Mouse (Mus musculus): ENCODE measurements around the gene Sowaha. TPM values are rescaled to one million over a fixed set of nuclear protein-coding genes. Genes with fewer than 3 reads are reported as not detected.
A peak's percentile ranks its signal among the peaks of the same experiment; 100 is the strongest.

Gene Sowaha
- polyA plus RNA-seq, 1 experiment, result 1.1 TPM

DNA sequence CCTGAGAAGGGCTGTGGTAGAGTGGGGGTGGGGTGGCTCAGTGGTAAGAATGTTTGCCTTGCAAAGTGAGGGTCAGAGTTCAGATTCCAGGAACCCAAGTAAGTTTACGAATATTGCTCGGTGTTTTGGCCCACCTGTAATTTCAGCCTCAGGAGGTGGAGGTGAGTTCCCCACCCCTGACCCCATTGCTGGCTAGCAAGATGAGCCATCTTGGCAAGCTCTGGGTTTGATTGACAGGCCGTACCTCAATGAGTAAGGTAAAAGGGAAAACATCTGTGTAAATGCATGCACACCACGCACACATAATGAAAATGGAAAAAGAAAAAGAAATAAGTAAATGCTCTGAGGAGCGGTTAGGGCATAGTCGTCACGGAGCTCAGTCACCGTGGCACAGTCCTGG is 24.3 kb upstream of the Sowaha start:
- DNase-seq (ENCODE audit: low read depth), result no peak
- TF ChIP-seq POLR2A (IDR thresholded peaks at IDR 0.05; ENCODE audit: borderline replicate concordance, extremely low read depth, insufficient read depth, insufficient read length, poor library complexity, severe bottlenecking) (no peak), CTCF (IDR thresholded peaks at IDR 0.05; ENCODE audit: borderline replicate concordance, extremely low read depth, insufficient read depth, insufficient read length) (no peak)

DNA sequence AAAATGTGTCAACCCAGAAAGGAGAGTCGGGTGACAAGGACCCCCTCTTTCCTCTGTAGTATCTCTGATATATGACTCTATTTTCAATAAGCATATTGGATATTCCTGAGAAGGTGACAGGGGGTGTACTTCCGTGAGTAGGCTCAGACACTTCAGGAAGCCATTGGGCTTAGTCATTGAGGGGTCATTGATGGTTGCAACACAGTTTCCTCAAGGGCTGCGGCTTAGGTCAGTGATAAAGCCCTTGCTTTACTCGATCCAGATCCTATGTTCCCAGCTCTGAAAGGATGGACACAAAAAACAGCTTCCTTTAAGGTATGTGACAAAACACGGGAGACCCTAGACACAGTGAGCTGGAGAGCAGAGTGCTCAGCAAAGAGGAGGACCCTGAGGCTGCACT is 23.7 kb upstream of the Sowaha start:
- DNase-seq (ENCODE audit: low read depth), result no peak
- no peak for TF ChIP-seq POLR2A (IDR thresholded peaks at IDR 0.05; ENCODE audit: borderline replicate concordance, extremely low read depth, insufficient read depth, insufficient read length, poor library complexity, severe bottlenecking)
- TF ChIP-seq CTCF (IDR thresholded peaks at IDR 0.05; ENCODE audit: borderline replicate concordance, extremely low read depth, insufficient read depth, insufficient read length), result no peak

DNA sequence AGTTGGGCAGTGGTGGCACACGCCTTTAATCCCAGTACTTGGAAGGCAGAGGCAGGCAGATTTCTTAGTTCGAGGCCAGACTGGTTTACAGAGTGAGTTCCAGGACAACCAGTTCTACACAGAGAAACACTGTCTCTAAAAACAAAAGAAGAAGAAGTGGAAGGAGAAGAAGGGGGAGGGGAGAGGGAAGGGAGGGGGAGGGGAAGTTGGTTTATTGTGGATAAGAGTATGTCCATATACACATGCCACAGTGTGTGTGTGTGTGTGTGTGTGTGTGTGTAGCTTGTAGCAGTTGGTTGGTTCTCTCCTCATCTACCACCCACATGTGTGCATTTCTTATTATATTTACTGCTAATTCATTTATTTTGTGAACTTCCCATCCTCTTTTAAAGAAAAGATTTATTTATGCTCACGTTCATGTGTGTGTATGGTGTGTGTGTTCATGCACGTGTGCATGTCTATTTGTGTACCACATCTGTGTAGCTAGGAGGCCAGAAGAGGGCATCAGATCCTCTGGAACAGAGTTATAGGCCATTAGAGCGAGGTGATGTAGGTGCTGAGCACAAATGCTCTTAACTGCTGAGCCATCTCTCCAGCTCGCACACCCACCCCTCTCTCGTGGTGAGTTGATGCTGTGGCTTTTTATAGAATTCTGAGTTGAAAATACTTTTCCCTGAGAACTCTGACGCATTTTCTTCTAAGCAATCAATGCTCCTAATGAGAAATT is 22.1 kb upstream of the Sowaha start:
- TF ChIP-seq POLR2A (IDR thresholded peaks at IDR 0.05; ENCODE audit: borderline replicate concordance, extremely low read depth, insufficient read depth, insufficient read length, poor library complexity, severe bottlenecking) (no peak), CTCF (IDR thresholded peaks at IDR 0.05; ENCODE audit: borderline replicate concordance, extremely low read depth, insufficient read depth, insufficient read length) (no peak)
- no peak for DNase-seq (ENCODE audit: low read depth)

DNA sequence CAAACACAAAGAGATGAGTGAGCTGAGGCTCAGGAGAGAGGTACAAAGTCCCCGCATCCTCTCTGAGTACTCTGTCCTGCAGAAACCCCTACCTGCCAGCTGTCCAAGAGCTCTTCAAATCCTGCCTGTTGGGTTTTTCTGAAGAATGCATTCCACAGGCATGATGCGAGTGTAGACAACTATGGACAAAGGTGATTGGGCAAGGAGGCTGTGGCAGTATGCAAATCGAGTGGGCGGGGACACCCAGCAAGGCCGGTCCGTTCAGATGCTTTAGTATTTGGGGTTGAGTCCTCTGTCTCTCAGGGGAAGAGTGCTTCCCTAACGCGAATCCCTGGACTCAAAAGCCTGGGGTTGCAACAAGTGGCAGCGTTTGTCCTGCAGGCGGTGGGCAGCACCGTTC is 20.5 kb upstream of the Sowaha start:
- no peak for TF ChIP-seq POLR2A (IDR thresholded peaks at IDR 0.05; ENCODE audit: borderline replicate concordance, extremely low read depth, insufficient read depth, insufficient read length, poor library complexity, severe bottlenecking)
- no peak for TF ChIP-seq CTCF (IDR thresholded peaks at IDR 0.05; ENCODE audit: borderline replicate concordance, extremely low read depth, insufficient read depth, insufficient read length)
- DNase-seq (ENCODE audit: low read depth), result peak; percentile 55

DNA sequence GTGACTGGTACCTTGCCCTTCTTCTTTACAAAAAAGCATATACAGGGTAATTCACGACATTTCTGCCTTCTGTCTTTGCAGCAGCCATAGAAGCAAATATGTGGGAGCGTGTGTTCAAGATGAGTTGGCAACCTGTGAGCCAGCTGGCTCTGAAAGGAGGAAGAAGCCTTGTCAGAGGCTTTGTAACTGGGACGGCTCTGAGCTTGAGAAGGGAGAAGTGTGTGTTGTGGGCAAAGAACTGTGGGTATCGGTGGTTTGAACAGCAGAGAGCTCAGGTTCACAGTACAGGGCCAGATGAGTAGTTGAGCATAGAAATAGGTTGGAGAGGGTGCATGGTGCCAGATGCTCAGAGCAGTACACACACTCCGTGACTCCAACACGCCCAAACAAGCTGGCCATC is 16.9 kb upstream of the Sowaha start:
- DNase-seq (ENCODE audit: low read depth), result peak; percentile 55
- no peak for TF ChIP-seq CTCF (IDR thresholded peaks at IDR 0.05; ENCODE audit: borderline replicate concordance, extremely low read depth, insufficient read depth, insufficient read length)
- TF ChIP-seq POLR2A (IDR thresholded peaks at IDR 0.05; ENCODE audit: borderline replicate concordance, extremely low read depth, insufficient read depth, insufficient read length, poor library complexity, severe bottlenecking), result no peak

DNA sequence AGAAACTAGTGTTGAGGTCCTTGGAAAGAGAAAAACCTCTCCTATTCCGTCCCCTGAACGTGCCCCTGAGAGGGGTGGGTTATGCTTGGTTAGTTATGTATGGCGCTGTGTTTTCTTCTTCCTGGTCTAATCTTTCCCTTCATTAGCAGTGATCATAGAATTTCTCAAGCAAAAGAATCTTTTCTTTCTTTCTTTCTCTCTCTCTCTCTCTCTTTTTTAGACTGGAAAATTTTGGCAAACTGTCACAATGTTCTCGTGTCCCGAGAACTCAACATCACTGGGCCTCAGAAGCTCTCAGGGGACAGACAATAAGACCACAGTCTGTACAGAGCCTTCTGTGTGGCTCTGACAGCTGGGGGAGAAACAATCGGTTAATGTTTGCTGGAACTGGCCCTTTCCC is 15.3 kb upstream of the Sowaha start:
- TF ChIP-seq CTCF (IDR thresholded peaks at IDR 0.05; ENCODE audit: borderline replicate concordance, extremely low read depth, insufficient read depth, insufficient read length), result no peak
- no peak for TF ChIP-seq POLR2A (IDR thresholded peaks at IDR 0.05; ENCODE audit: borderline replicate concordance, extremely low read depth, insufficient read depth, insufficient read length, poor library complexity, severe bottlenecking)
- DNase-seq (ENCODE audit: low read depth), result peak; percentile 81

DNA sequence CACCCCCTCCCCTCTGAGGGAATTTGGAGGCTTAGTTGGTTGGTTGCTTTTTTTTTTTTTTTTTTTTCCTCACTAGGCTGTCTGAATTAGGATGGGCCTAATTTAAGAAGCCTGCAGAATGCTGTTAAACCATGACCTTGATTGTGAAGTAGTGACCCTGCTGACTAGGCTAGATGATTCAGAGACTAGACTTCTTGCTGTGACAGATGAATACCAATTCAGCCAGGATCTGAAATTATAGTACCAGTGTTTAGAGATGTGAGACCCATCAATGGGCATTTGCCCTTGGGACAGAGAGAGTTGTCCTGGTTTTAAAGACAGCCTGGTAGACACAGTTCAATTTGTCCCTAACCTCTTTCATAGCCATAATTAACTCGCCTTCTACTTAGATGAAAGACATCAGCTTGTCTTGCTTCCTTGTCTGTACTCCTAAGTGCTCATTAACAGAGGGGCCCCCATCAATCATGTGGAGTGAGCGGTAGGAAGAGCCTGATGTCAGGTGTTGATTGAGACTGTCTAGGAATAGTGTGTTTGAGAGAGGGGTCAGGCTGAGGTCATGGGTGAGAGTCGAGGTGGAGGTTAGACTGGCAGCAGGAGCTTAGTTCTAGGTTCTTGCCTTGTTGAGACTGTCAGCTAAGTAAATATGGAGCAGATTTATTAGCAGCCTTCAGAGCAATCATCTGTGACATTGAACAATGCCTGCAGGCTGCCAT is 13.3 kb upstream of the Sowaha start:
- TF ChIP-seq CTCF (IDR thresholded peaks at IDR 0.05; ENCODE audit: borderline replicate concordance, extremely low read depth, insufficient read depth, insufficient read length), result no peak
- no peak for TF ChIP-seq POLR2A (IDR thresholded peaks at IDR 0.05; ENCODE audit: borderline replicate concordance, extremely low read depth, insufficient read depth, insufficient read length, poor library complexity, severe bottlenecking)
- peak; percentile 54 for DNase-seq (ENCODE audit: low read depth)

DNA sequence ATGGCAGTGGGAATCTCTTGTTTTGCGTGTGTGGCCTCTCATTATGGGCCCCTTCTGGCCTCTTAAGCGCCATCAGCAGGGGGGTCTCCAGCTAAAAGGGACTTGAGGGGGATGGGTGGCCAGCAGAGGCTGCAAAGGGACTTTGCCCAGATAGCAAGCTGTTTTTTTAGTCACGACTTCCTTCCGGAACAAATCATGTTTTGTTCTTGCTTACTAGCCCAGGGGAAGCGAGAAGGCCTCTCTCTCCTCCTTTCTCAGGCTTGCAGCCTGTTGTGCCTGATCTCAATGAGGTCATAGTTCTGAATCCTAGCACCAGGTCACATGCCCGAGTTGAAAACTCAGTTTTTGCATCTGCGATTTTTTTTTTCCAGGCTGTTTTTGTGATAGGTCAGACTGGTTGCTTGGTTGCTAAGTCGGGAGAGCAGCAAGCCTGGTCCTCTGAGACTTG is 11.9 kb upstream of the Sowaha start:
- no peak for TF ChIP-seq CTCF (IDR thresholded peaks at IDR 0.05; ENCODE audit: borderline replicate concordance, extremely low read depth, insufficient read depth, insufficient read length)
- DNase-seq (ENCODE audit: low read depth), result peak; percentile 86

DNA sequence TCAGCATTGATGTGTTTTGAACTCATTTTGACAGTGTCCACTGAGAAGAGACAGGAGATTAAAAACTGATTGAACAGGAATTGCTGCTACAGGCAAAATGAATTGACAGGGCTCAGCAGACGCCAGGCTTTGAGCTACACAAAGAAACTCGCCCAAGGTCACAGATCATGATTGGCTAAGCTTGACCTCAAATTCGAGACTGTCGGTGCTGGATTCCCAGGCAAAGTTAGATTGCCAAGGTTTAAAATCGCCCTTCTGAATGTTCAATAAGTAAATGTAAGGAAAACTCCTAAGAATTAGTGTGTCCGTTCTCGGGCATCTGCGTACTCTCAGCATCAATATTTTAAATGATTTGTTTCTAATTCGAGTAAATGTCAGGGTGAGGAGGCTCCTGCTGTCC is 9.3 kb upstream of the Sowaha start:
- DNase-seq (ENCODE audit: low read depth), result no peak
- no peak for TF ChIP-seq CTCF (IDR thresholded peaks at IDR 0.05; ENCODE audit: borderline replicate concordance, extremely low read depth, insufficient read depth, insufficient read length)
- TF ChIP-seq POLR2A (IDR thresholded peaks at IDR 0.05; ENCODE audit: borderline replicate concordance, extremely low read depth, insufficient read depth, insufficient read length, poor library complexity, severe bottlenecking), result no peak

DNA sequence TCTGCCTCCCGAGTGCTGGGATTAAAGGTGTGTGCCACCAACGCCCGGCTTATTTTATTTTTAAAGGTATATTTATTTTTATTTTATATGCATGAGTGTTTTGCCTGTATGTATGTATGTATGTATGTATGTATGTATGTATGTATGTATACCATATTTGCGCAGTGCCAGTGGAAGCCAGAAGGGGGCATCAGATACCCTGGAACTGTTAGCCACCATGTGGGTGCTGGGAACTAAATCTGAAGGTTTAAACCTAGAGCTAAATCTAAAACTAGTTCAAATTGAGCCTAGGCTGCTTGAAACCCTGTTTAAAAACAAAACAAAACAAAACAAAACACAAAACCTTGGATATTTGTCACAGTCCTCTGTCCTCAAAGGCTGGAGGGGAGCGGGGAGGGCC is 8.9 kb upstream of the Sowaha start:
- no peak for TF ChIP-seq CTCF (IDR thresholded peaks at IDR 0.05; ENCODE audit: borderline replicate concordance, extremely low read depth, insufficient read depth, insufficient read length)
- no peak for TF ChIP-seq POLR2A (IDR thresholded peaks at IDR 0.05; ENCODE audit: borderline replicate concordance, extremely low read depth, insufficient read depth, insufficient read length, poor library complexity, severe bottlenecking)
- DNase-seq (ENCODE audit: low read depth), result no peak

DNA sequence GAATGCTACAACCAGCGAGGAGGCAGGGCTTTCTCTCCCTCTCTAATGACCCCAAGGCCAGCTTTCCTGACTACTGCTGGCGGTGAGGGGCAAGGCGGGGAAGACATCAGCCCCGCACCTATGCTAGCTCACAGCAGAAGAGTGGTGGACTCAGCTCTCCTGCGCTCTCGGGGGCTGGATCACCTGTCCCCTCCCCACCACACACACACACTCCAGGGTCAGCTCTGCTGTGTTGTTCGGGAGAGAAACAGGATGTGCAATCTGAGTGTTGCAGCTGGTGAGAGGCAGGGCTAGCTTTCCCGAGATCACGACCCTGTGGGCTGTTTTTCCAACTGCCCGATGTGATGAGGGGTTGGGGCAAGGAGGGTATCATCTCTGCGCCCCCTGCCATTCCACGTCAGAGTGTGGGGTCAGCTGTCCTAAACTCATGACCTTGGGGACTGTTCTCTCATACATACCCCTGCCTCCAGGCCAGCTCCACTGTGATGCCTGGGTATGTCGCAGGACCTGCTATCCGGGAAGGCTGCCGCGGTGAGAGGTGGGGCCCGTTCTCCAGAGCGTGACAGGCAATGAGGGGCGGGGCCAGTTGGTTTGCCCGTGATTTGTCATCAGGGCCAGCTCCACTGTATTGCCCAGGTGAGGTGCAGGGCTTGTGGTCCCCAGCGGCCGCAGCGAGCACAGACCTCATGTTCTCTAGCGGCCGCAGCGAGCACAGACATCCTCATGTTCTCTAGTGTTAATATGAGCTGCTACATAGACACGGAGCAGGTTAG is 6.9 kb upstream of the Sowaha start:
- DNase-seq (ENCODE audit: low read depth), result no peak
- no peak for TF ChIP-seq POLR2A (IDR thresholded peaks at IDR 0.05; ENCODE audit: borderline replicate concordance, extremely low read depth, insufficient read depth, insufficient read length, poor library complexity, severe bottlenecking)
- TF ChIP-seq CTCF (IDR thresholded peaks at IDR 0.05; ENCODE audit: borderline replicate concordance, extremely low read depth, insufficient read depth, insufficient read length), result no peak
